Mouse (Mus musculus) MEL (cell line): ENCODE data around the gene Dlx1.

Source experiments
- CTCF ChIP-seq, 3 experiments: IDR thresholded peaks in 2 of 3; conservative IDR thresholded peaks in 1 of 3; 2 replicates each; pipeline ENCODE4 v1.5.1; 2011 to 2012; ENCODE audit warnings: low read length in 3 of 3, low read depth in 2 of 3, mild to moderate bottlenecking in 2 of 3, improper control_type of control experiment in 1 of 3, inconsistent platforms in 1 of 3, mixed read lengths in 1 of 3, moderate library complexity in 1 of 3; ENCODE audit not compliant: control insufficient read depth in 1 of 3, insufficient read depth in 1 of 3, poor library complexity in 1 of 3, severe bottlenecking in 1 of 3
- HCFC1 ChIP-seq: IDR thresholded peaks from 2 replicates; pipeline ENCODE4 v1.6.1; 2012; ENCODE audit warnings: low read depth, mild to moderate bottlenecking, inconsistent platforms, low read length, improper control_type of control experiment, moderate library complexity
- MAX ChIP-seq: IDR thresholded peaks from 2 replicates; pipeline ENCODE4 v1.6.1; 2011; ENCODE audit warnings: low read length, improper control_type of control experiment
- NELFE ChIP-seq: IDR thresholded peaks from 2 replicates; pipeline ENCODE4 v1.6.1; 2011; ENCODE audit warnings: low read depth, low read length, improper control_type of control experiment
- POLR2A ChIP-seq, 2 experiments: IDR thresholded peaks; 2 replicates each; pipeline ENCODE4 v1.6.1; 2011 to 2012; ENCODE audit warnings: low read length in 2 of 2, mild to moderate bottlenecking in 2 of 2, control low read depth in 1 of 2, improper control_type of control experiment in 1 of 2, low read depth in 1 of 2, moderate library complexity in 1 of 2; ENCODE audit not compliant: control insufficient read depth in 1 of 2, insufficient read depth in 1 of 2, poor library complexity in 1 of 2
- ZMIZ1 ChIP-seq: IDR thresholded peaks from 2 replicates; pipeline ENCODE4 v1.6.1; 2012; ENCODE audit warnings: low read depth, mild to moderate bottlenecking, inconsistent platforms, low read length, improper control_type of control experiment, moderate library complexity
- ZNF384 ChIP-seq: IDR thresholded peaks from 2 replicates; pipeline ENCODE4 v1.6.1; 2012; ENCODE audit warnings: low read depth, mild to moderate bottlenecking, inconsistent platforms, low read length, improper control_type of control experiment

- no peak for TF ChIP-seq CTCF (IDR thresholded peaks at IDR 0.05 in 2 of 3, conservative IDR thresholded peaks at IDR 0.05 in 1 of 3; ENCODE audit: control insufficient read depth in 1 of 3, insufficient read depth in 1 of 3, low read depth in 2 of 3, low read length in 3 of 3, poor library complexity in 1 of 3, severe bottlenecking in 1 of 3)
- no peak for TF ChIP-seq ZMIZ1
- TF ChIP-seq MAX: no peak
- TF ChIP-seq POLR2A (IDR thresholded peaks at IDR 0.05; ENCODE audit: control insufficient read depth in 1 of 2, insufficient read depth in 1 of 2, low read depth in 1 of 2, low read length in 2 of 2, poor library complexity in 1 of 2): no peak
- no peak for TF ChIP-seq ZNF384
- no peak for TF ChIP-seq NELFE
- no peak for TF ChIP-seq HCFC1
Measured at GRCm38 (mm10) chr2:71483046-71483716, 44.7 kb upstream of the Dlx1 start.
